In genomic region chr1:178779742-178780141, GRCm38 (mm10) we compare ENCODE assay signal across 25 mouse cellular contexts.
DNase-seq lines count a peak whose midpoint lies in the region; ATAC-seq and TF ChIP-seq lines count a peak whose summit lies in the region.
"Had no signal": no experiment of that assay in that cellular context is flagged by ENCODE, and none has a peak within 500 bp of the region (broad histone marks: within the 10 kb centered on the region; RNA-seq: fewer than 3 reads in every experiment).

No protein-coding gene starts in this region.

- no peak for TF ChIP-seq CTCF in lung, embryonic 14.5 days (IDR thresholded peaks at IDR 0.05; ENCODE audit: low read depth)
- no peak for TF ChIP-seq CTCF in kidney, adult 2 months (conservative IDR thresholded peaks at IDR 0.05; ENCODE audit: insufficient read depth, insufficient read length, low read depth, low read length)

- H3K9ac ChIP-seq in embryonic facial prominence, embryonic 12.5 days = no peak overlapping the region
- H3K9ac ChIP-seq in lung, embryonic 14.5 days = no peak overlapping the region
- H3K9ac ChIP-seq in liver, embryonic 15.5 days = no peak overlapping the region
- H3K9ac ChIP-seq in neural tube, embryonic 15.5 days (replicated peaks) = no peak overlapping the region
- H3K9ac ChIP-seq: embryonic facial prominence, embryonic 13.5 days; forebrain, postnatal 0 days; heart, embryonic 12.5 days; heart, embryonic 15.5 days; hindbrain, embryonic 14.5 days had no signal

- no peaks in the 10 kb centered on the region for H3K27me3 ChIP-seq in embryonic facial prominence, embryonic 12.5 days
- no peaks in the 10 kb centered on the region for H3K27me3 ChIP-seq in embryonic facial prominence, embryonic 10.5 days (replicated peaks; ENCODE audit: low read depth, poor library complexity, severe bottlenecking)
- H3K27me3 ChIP-seq in lung, embryonic 14.5 days (ENCODE audit: insufficient read depth, low read length) = no peaks in the 10 kb centered on the region
- no peaks in the 10 kb centered on the region for H3K27me3 ChIP-seq in liver, embryonic 15.5 days
- no peaks in the 10 kb centered on the region for H3K27me3 ChIP-seq in kidney, adult 2 months (replicated peaks; ENCODE audit: control insufficient read depth, insufficient read depth, low read length)
- H3K27me3 ChIP-seq in neural tube, embryonic 15.5 days (replicated peaks) = no peaks in the 10 kb centered on the region
- H3K27me3 ChIP-seq: embryonic facial prominence, embryonic 13.5 days; heart, embryonic 12.5 days; heart, embryonic 15.5 days had no signal

- no peaks in the 10 kb centered on the region for H3K9me3 ChIP-seq in embryonic facial prominence, embryonic 12.5 days
- H3K9me3 ChIP-seq in embryonic facial prominence, embryonic 10.5 days = no peaks in the 10 kb centered on the region
- no peaks in the 10 kb centered on the region; the same call in 1 of the 2 replicates for H3K9me3 ChIP-seq in lung, embryonic 14.5 days (ENCODE audit: low read depth, low read length)
- H3K9me3 ChIP-seq in liver, embryonic 15.5 days (replicated peaks) = no peaks in the 10 kb centered on the region
- no peaks in the 10 kb centered on the region for H3K9me3 ChIP-seq in neural tube, embryonic 15.5 days (replicated peaks)
- H3K9me3 ChIP-seq: heart, embryonic 15.5 days had no signal

- ATAC-seq in embryonic facial prominence, embryonic 12.5 days (ENCODE audit: insufficient number of reproducible peaks, insufficient read depth, low FRiP score, low TSS enrichment) = 0 out of 2 replicates have a peak, but pooled peaks have one; percentile 47
- ATAC-seq in lung, embryonic 14.5 days (ENCODE audit: insufficient read depth) = peak; percentile 63; the same call in 1 of the 2 replicates
- ATAC-seq in liver, embryonic 15.5 days (ENCODE audit: insufficient read depth) = peak; percentile 51; the same call in 1 of the 2 replicates
- ATAC-seq in neural tube, embryonic 15.5 days (ENCODE audit: low FRiP score) = no peak
- ATAC-seq: activated CD4-positive, CD25-positive, alpha-beta regulatory T cell, adult 4 months; forebrain, embryonic 14.5 days; forebrain, postnatal 0 days; hindbrain, postnatal 0 days had no signal

- TF ChIP-seq POLR2A in kidney, adult 2 months (IDR thresholded peaks at IDR 0.05; ENCODE audit: low read depth, low read length) = no peak

- no peaks in the 10 kb centered on the region for H3K36me3 ChIP-seq in embryonic facial prominence, embryonic 12.5 days
- no peaks in the 10 kb centered on the region for H3K36me3 ChIP-seq in embryonic facial prominence, embryonic 10.5 days (replicated peaks)
- no peaks in the 10 kb centered on the region for H3K36me3 ChIP-seq in lung, embryonic 14.5 days (ENCODE audit: insufficient read depth)
- H3K36me3 ChIP-seq in liver, embryonic 15.5 days (replicated peaks) = no peaks in the 10 kb centered on the region
- no peaks in the 10 kb centered on the region for H3K36me3 ChIP-seq in kidney, adult 2 months (ENCODE audit: control insufficient read depth, insufficient read depth, low read length)
- no peaks in the 10 kb centered on the region for H3K36me3 ChIP-seq in neural tube, embryonic 15.5 days
- H3K36me3 ChIP-seq: heart, embryonic 15.5 days had no signal

- WGBS in embryonic facial prominence, embryonic 12.5 days = 15% methylated on average over 2 of the region's 2 CpGs
- 28% methylated on average over 2 of the region's 2 CpGs for WGBS in embryonic facial prominence, embryonic 10.5 days
- 16% methylated on average over 2 of the region's 2 CpGs for WGBS in lung, embryonic 14.5 days
- WGBS in liver, embryonic 15.5 days (ENCODE audit: insufficient replicate concordance) = 13% methylated on average over 2 of the region's 2 CpGs
- 37% methylated on average over 2 of the region's 2 CpGs for WGBS in kidney, adult 2 months
- WGBS in neural tube, embryonic 15.5 days = 47% methylated on average over 2 of the region's 2 CpGs

- H3K4me3 ChIP-seq in embryonic facial prominence, embryonic 12.5 days = no peak overlapping the region
- no peak overlapping the region for H3K4me3 ChIP-seq in embryonic facial prominence, embryonic 10.5 days
- H3K4me3 ChIP-seq in lung, embryonic 14.5 days (ENCODE audit: low read depth, low read length) = no peak overlapping the region
- H3K4me3 ChIP-seq in liver, embryonic 15.5 days (replicated peaks) = no peak overlapping the region
- H3K4me3 ChIP-seq in kidney, adult 2 months (ENCODE audit: insufficient read depth, low read depth, low read length) = no peak overlapping the region
- H3K4me3 ChIP-seq in neural tube, embryonic 15.5 days (replicated peaks) = no peak overlapping the region
- H3K4me3 ChIP-seq: embryonic facial prominence, embryonic 13.5 days; gastrocnemius, adult 2 months; heart, embryonic 12.5 days; heart, embryonic 15.5 days had no signal

- DNase-seq in embryonic facial prominence, embryonic 10.5 days (ENCODE audit: low spot score) = no peak
- no peak for DNase-seq in lung, embryonic 14.5 days
- DNase-seq in lung, postnatal 36 days = no peak
- DNase-seq in heart, postnatal 25 days (ENCODE audit: low spot score) = no peak
- DNase-seq in kidney, adult 2 months = no peak
- DNase-seq: adrenal gland, adult 8-10 months; adrenal gland, postnatal 25 days; cerebellum, adult 11-12 months; cerebellum, adult 8-10 months; cerebellum, postnatal 10 days; forebrain, postnatal 0 days; gastrocnemius, adult 2 months; gastrocnemius, postnatal 14 days; heart, postnatal 10 days; heart, postnatal 4 days had no signal

- no peak overlapping the region for H3K27ac ChIP-seq in embryonic facial prominence, embryonic 12.5 days
- no peak overlapping the region for H3K27ac ChIP-seq in embryonic facial prominence, embryonic 10.5 days (replicated peaks)
- no peak overlapping the region for H3K27ac ChIP-seq in lung, embryonic 14.5 days (ENCODE audit: low read depth)
- H3K27ac ChIP-seq in liver, embryonic 15.5 days (replicated peaks) = no peak overlapping the region
- no peak overlapping the region for H3K27ac ChIP-seq in kidney, adult 2 months (ENCODE audit: insufficient read depth, low read depth, low read length)
- H3K27ac ChIP-seq in neural tube, embryonic 15.5 days (replicated peaks) = no peak overlapping the region
- H3K27ac ChIP-seq: embryonic facial prominence, embryonic 13.5 days; gastrocnemius, adult 2 months; heart, embryonic 15.5 days; hindbrain, embryonic 14.5 days; hindbrain, postnatal 0 days had no signal

- no peak overlapping the region for H3K4me2 ChIP-seq in embryonic facial prominence, embryonic 12.5 days (replicated peaks)
- H3K4me2 ChIP-seq in lung, embryonic 14.5 days = no peak overlapping the region
- no peak overlapping the region for H3K4me2 ChIP-seq in liver, embryonic 15.5 days
- H3K4me2 ChIP-seq in neural tube, embryonic 15.5 days = no peak overlapping the region
- H3K4me2 ChIP-seq: embryonic facial prominence, embryonic 13.5 days; heart, embryonic 12.5 days; heart, embryonic 15.5 days; hindbrain, embryonic 14.5 days had no signal

- intact Hi-C loops in heart, postnatal 25 days (cut with DNase I) = no loop called here

- peaks cover 6% of the 10 kb centered on the region; the same call in 1 of the 2 replicates for H3K4me1 ChIP-seq in embryonic facial prominence, embryonic 12.5 days
- peaks cover 14% of the 10 kb centered on the region for H3K4me1 ChIP-seq in embryonic facial prominence, embryonic 10.5 days
- no peaks in the 10 kb centered on the region for H3K4me1 ChIP-seq in lung, embryonic 14.5 days (ENCODE audit: insufficient read depth)
- peaks cover 11% of the 10 kb centered on the region; the same call in 1 of the 2 replicates for H3K4me1 ChIP-seq in liver, embryonic 15.5 days (replicated peaks)
- no peaks in the 10 kb centered on the region for H3K4me1 ChIP-seq in kidney, adult 2 months (ENCODE audit: control insufficient read depth, insufficient read depth, low read length)
- 0 out of 2 replicates have a peak, but pooled peaks cover 3% of the 10 kb centered on the region for H3K4me1 ChIP-seq in neural tube, embryonic 15.5 days
- H3K4me1 ChIP-seq: heart, embryonic 15.5 days had no signal
